Mouse (Mus musculus) neural tube, embryonic 12.5 days (tissue): ENCODE measurements around the gene Qpctl. TPM values are rescaled to one million over a fixed set of nuclear protein-coding genes. Genes with fewer than 3 reads are reported as not detected.

Experiments
- ATAC-seq: fragments of 200-750 bp; cut with Nextera tagmentation; 2 replicates; pipeline ENCODE4 v1.8.0; 2017; ENCODE audit warnings: low read depth, mild to moderate bottlenecking, moderate TSS enrichment, moderate library complexity; ENCODE audit not compliant: low FRiP score
- H3K27ac ChIP-seq: fragments of 300-500 bp; sonication (generic); 2 replicates; pipeline ENCODE4 v1.5.1; 2016
- H3K27me3 ChIP-seq: fragments of 300-500 bp; sonication (generic); replicated peaks from 2 replicates; pipeline ENCODE4 v1.6.1; 2016; ENCODE audit warnings: mild to moderate bottlenecking
- H3K36me3 ChIP-seq: fragments of 300-500 bp; sonication (generic); 2 replicates; pipeline ENCODE4 v1.6.1; 2016; ENCODE audit warnings: mild to moderate bottlenecking
- H3K4me1 ChIP-seq: fragments of 300-500 bp; sonication (generic); 2 replicates; pipeline ENCODE4 v1.6.1; 2016
- H3K4me2 ChIP-seq: fragments of 300-500 bp; sonication (generic); replicated peaks from 2 replicates; pipeline ENCODE4 v1.6.1; 2016; ENCODE audit warnings: mild to moderate bottlenecking
- H3K4me3 ChIP-seq: fragments of 300-500 bp; sonication (generic); 2 replicates; pipeline ENCODE4 v1.5.1; 2016
- H3K9ac ChIP-seq: fragments of 300-500 bp; sonication (generic); 2 replicates; pipeline ENCODE4 v1.6.1; 2016; ENCODE audit warnings: mild to moderate bottlenecking
- H3K9me3 ChIP-seq: fragments of 300-500 bp; sonication (generic); 2 replicates; pipeline ENCODE4 v1.6.1; 2016; ENCODE audit warnings: mild to moderate bottlenecking
- WGBS: fragments of 180-500 bp; shearing (Covaris S2); methylation state at CpG from one replicate; pipeline ENCODE4 v1.1.7; 2016; 5-methylcytosine and 5-hydroxymethylcytosine counted together
- polyA plus RNA-seq: library from polyadenylated mRNA; unstranded; fragments of >200 nt; fragmentation: Nextera tagmentation; extraction: Ambion mirVana; gene quantifications from 2 replicates; pipeline ENCODE4 v1.2.1, GENCODE M21; 2016

Qpctl gene
- 19.5 and 20.9 TPM in 2 replicates for polyA plus RNA-seq

DNA sequence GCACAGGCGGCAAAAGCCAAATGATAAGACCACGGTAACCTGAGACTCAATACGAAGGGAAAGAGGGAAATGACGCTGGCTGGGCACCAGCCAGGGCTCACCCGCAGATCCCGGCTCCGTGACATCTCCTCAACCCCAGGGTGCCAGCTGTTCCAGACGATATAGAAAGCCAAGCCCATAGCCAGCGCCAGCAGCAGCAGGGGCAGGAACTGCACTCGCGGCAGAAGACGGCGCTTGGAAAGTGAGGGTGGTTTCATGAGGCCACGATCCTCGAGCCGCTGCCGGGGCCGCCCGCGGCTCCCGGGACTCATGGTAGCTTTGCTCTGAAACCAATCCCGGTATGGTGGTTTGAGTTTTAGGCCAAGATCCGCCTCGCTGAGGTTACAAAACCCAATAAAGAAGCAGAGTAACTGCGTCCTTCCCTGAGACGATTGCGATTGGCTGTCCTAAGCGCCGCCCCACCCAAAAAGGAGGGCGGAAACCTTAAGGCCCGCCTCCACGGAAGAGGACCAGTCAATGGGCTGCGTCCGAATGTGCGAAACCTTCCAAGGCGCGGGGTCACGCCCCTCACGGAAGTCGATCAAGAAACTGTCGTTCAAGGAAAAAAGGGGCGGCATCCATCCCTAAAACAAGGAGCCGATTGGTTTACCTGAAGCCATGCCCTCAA lies at the start of gene Qpctl:
Qpctl (minus strand) TSS at position 417 of the 667 bp plus-strand sequence.
- under 1% methylated on average over 43 of the region's 43 CpGs for WGBS
- Histone ChIP-seq H3K27me3 (no peaks in the 10 kb centered on the region), H3K36me3 (peaks cover 36% of the 10 kb centered on the region), H3K27ac (peak within 1 kb of the TSS; percentile 42; the same call in 1 of the 2 replicates), H3K4me1 (peaks cover 22% of the 10 kb centered on the region), H3K4me3 (peak within 1 kb of the TSS; percentile 59), H3K9ac (peak within 1 kb of the TSS; percentile 62), H3K9me3 (no peaks in the 10 kb centered on the region), H3K4me2 (peak within 1 kb of the TSS; percentile 80)
- peak; percentile 97 for ATAC-seq

GRCm38 (mm10) chr7:19197985-19198384 lies 48.9 kb upstream of the Qpctl start:
- Histone ChIP-seq H3K27ac (no peak overlapping the region), H3K9ac (no peak overlapping the region), H3K4me3 (no peak overlapping the region), H3K4me1 (no peaks in the 10 kb centered on the region), H3K36me3 (peaks cover 53% of the 10 kb centered on the region), H3K27me3 (no peaks in the 10 kb centered on the region), H3K4me2 (no peak overlapping the region), H3K9me3 (no peaks in the 10 kb centered on the region)
- WGBS: 38% methylated on average over 2 of the region's 2 CpGs
- no peak for ATAC-seq

GRCm38 (mm10) chr7:19196676-19197075 lies 47.6 kb upstream of the Qpctl start:
- Histone ChIP-seq H3K9ac (no peak overlapping the region), H3K9me3 (no peaks in the 10 kb centered on the region), H3K27me3 (no peaks in the 10 kb centered on the region), H3K4me2 (no peak overlapping the region), H3K4me3 (no peak overlapping the region), H3K4me1 (no peaks in the 10 kb centered on the region), H3K36me3 (peaks cover 58% of the 10 kb centered on the region), H3K27ac (no peak overlapping the region)
- no peak for ATAC-seq
- 70% methylated on average over 6 of the region's 6 CpGs for WGBS

DNA sequence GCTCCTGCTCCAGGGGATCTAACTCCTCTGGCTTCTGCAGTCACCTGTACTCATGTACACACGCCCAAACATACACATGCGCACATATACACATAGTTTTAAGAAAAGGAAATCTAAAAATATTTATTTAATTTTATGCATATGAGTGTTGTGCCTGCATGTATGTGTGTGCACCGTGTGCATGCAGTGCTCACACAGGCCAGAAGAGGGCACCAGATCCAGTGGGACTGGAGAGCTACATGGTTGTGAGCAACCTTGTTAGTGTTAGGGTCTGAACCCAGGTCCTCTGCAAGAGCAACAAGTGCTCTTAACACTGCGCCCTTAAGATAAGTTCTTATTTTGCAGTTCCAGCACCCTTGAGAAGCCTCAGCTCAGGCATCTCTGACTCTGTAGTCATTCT lies 45.6 kb upstream of the Qpctl start:
- no peak overlapping the region for H3K9ac ChIP-seq
- H3K27me3 ChIP-seq: no peaks in the 10 kb centered on the region
- no peak overlapping the region for H3K4me3 ChIP-seq
- 93% methylated on average over 4 of the region's 4 CpGs for WGBS
- ATAC-seq: no peak
- H3K4me1 ChIP-seq: no peaks in the 10 kb centered on the region
- no peak overlapping the region for H3K27ac ChIP-seq
- peaks cover 59% of the 10 kb centered on the region for H3K36me3 ChIP-seq
- H3K4me2 ChIP-seq: no peak overlapping the region
- H3K9me3 ChIP-seq: no peaks in the 10 kb centered on the region

DNA sequence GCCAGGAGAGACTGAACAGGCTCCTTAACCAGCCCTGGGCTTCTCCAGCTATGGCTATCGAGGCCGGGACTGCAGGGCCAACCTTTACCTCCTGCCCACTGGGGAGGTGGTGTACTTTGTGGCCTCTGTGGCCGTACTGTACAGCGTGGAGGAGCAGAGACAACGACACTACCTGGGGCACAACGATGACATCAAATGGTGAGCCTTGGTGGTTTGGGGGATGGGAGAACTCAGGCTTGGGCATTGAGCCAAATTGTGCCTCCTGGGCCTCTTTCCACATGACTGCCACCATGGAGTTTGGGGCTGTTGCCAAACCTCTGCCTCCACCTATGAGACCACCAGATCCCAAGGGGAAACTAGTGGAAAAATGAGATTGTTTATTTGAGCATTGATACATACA lies 35.7 kb upstream of the Qpctl start:
- H3K9me3 ChIP-seq: no peaks in the 10 kb centered on the region
- H3K4me2 ChIP-seq: peak overlapping the region; percentile 20; the same call in 1 of the 2 replicates
- no peak overlapping the region for H3K27ac ChIP-seq
- no peak overlapping the region for H3K4me3 ChIP-seq
- ATAC-seq: peak; percentile 26; the same call in 1 of the 2 replicates
- no peak overlapping the region for H3K9ac ChIP-seq
- peaks cover 25% of the 10 kb centered on the region for H3K36me3 ChIP-seq
- WGBS: 68% methylated on average over 6 of the region's 6 CpGs
- H3K27me3 ChIP-seq: peaks cover 11% of the 10 kb centered on the region
- peaks cover 25% of the 10 kb centered on the region for H3K4me1 ChIP-seq

- H3K9ac ChIP-seq: no peak overlapping the region; the same call in 1 of the 2 replicates
- H3K4me2 ChIP-seq: peak overlapping the region; percentile 20; the same call in 1 of the 2 replicates
- no peaks in the 10 kb centered on the region for H3K9me3 ChIP-seq
- peaks cover 24% of the 10 kb centered on the region for H3K36me3 ChIP-seq
- H3K27me3 ChIP-seq: peaks cover 17% of the 10 kb centered on the region
- WGBS: 90% methylated on average over 2 of the region's 2 CpGs
- no peak overlapping the region for H3K27ac ChIP-seq
- ATAC-seq: no peak
- H3K4me1 ChIP-seq: peaks cover 30% of the 10 kb centered on the region
- no peak overlapping the region for H3K4me3 ChIP-seq
Observed at GRCm38 (mm10) chr7:19184250-19184649, 35.2 kb upstream of the Qpctl start.

- Histone ChIP-seq H3K27ac (no peak overlapping the region), H3K27me3 (peaks cover 49% of the 10 kb centered on the region), H3K4me2 (peak overlapping the region; percentile 58), H3K4me3 (peak overlapping the region; percentile 37), H3K4me1 (peaks cover 48% of the 10 kb centered on the region), H3K36me3 (peaks cover 5% of the 10 kb centered on the region; the same call in 1 of the 2 replicates), H3K9ac (peak overlapping the region; percentile 48), H3K9me3 (no peaks in the 10 kb centered on the region)
- WGBS: 1% methylated on average over 27 of the region's 27 CpGs
- no peak for ATAC-seq
Observed at GRCm38 (mm10) chr7:19180862-19181429, 31.9 kb upstream of the Qpctl start.

DNA sequence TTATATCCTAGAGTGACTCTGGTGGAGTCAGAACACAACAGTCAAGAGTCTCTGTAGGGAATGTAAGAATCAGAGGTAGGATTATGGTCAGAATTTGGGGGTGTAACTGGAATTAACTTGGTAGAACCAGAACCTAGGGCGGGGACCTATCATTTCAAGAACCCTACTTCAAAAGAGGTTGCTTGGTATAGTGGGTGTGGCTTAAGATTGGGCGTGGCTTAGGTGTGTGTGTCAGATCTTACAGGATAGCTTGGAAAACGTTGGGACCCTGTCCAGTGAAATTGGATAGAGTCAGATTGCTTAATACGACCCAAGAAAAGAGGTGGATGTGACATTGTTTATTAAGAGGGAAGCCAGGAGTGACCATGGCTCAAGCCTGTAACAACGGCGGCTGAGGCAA lies 30.8 kb upstream of the Qpctl start:
- Histone ChIP-seq H3K4me2 (peak overlapping the region; percentile 70), H3K4me3 (no peak overlapping the region), H3K9ac (no peak overlapping the region), H3K27me3 (peaks cover 54% of the 10 kb centered on the region), H3K27ac (no peak overlapping the region), H3K9me3 (no peaks in the 10 kb centered on the region), H3K4me1 (peaks cover 41% of the 10 kb centered on the region), H3K36me3 (peaks cover 4% of the 10 kb centered on the region; the same call in 1 of the 2 replicates)
- ATAC-seq: no peak
- 38% methylated on average over 6 of the region's 6 CpGs for WGBS

DNA sequence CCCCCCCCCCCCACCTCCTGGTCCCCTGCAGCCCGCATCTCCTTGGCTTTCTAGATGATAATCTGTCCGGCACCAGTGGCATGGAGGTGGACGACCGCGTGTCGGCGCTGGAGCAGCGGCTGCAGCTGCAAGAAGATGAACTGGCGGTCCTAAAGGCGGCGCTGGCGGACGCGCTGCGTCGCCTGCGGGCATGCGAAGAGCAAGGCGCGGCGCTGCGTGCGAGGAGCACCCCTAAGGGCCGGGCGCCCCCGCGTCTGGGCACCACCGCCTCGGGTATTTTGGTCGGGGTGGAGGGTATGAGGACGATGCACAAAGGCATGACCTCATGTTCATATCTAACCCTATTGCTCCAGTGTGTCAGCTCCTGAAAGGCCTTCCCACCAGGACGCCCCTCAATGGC lies 30.1 kb upstream of the Qpctl start:
- Histone ChIP-seq H3K27me3 (peaks cover 54% of the 10 kb centered on the region), H3K27ac (no peak overlapping the region), H3K9me3 (no peaks in the 10 kb centered on the region), H3K4me3 (peak overlapping the region; percentile 19; the same call in 1 of the 2 replicates), H3K9ac (no peak overlapping the region), H3K4me1 (peaks cover 34% of the 10 kb centered on the region), H3K36me3 (peaks cover 4% of the 10 kb centered on the region; the same call in 1 of the 2 replicates), H3K4me2 (peak overlapping the region; percentile 70)
- under 1% methylated on average over 32 of the region's 32 CpGs for WGBS
- no peak; the same call in 1 of the 2 replicates for ATAC-seq

GRCm38 (mm10) chr7:19178443-19179092 lies 29.5 kb upstream of the Qpctl start:
- WGBS: 5% methylated on average over 27 of the region's 27 CpGs
- Histone ChIP-seq H3K27me3 (peaks cover 54% of the 10 kb centered on the region), H3K36me3 (peaks cover 1% of the 10 kb centered on the region; the same call in 1 of the 2 replicates), H3K9ac (0 out of 2 replicates have a peak overlapping the region, but pooled peaks have one; percentile 13), H3K4me2 (peak overlapping the region; percentile 70), H3K4me1 (peaks cover 33% of the 10 kb centered on the region), H3K4me3 (peak overlapping the region; percentile 19; the same call in 1 of the 2 replicates), H3K27ac (no peak overlapping the region), H3K9me3 (no peaks in the 10 kb centered on the region)
- no peak for ATAC-seq

GRCm38 (mm10) chr7:19178035-19178434 lies 28.9 kb upstream of the Qpctl start:
- H3K4me1 ChIP-seq: peaks cover 33% of the 10 kb centered on the region
- 10% methylated on average over 18 of the region's 18 CpGs for WGBS
- H3K36me3 ChIP-seq: no peaks in the 10 kb centered on the region
- no peak for ATAC-seq
- H3K9ac ChIP-seq: peak overlapping the region; percentile 33; the same call in 1 of the 2 replicates
- peak overlapping the region; percentile 70 for H3K4me2 ChIP-seq
- H3K4me3 ChIP-seq: peak overlapping the region; percentile 11; the same call in 1 of the 2 replicates
- H3K27me3 ChIP-seq: peaks cover 54% of the 10 kb centered on the region
- H3K9me3 ChIP-seq: no peaks in the 10 kb centered on the region
- H3K27ac ChIP-seq: no peak overlapping the region

GRCm38 (mm10) chr7:19177216-19177615 lies 28.1 kb upstream of the Qpctl start:
- WGBS: 64% methylated on average over 7 of the region's 7 CpGs
- no peak for ATAC-seq
- H3K9me3 ChIP-seq: no peaks in the 10 kb centered on the region
- H3K27me3 ChIP-seq: peaks cover 56% of the 10 kb centered on the region
- H3K36me3 ChIP-seq: no peaks in the 10 kb centered on the region
- no peak overlapping the region for H3K9ac ChIP-seq
- H3K4me1 ChIP-seq: peaks cover 38% of the 10 kb centered on the region
- peak overlapping the region; percentile 70 for H3K4me2 ChIP-seq
- no peak overlapping the region for H3K27ac ChIP-seq
- H3K4me3 ChIP-seq: peak overlapping the region; percentile 53
